ENCODE assay signal across 8 mouse cellular contexts in genomic region chr11:74831191-74831605, GRCm38 (mm10). TPM values are rescaled to one million over a fixed set of nuclear protein-coding genes. Genes with fewer than 3 reads are reported as not detected.
DNase-seq lines count a peak whose midpoint lies in the region; ATAC-seq and TF ChIP-seq lines count a peak whose summit lies in the region.

No protein-coding gene starts in this region.

- DNase-seq in ovary, postnatal 14 days (ENCODE audit: low spot score) = peak; percentile 37
- no peak for DNase-seq in ovary, postnatal 10 days (ENCODE audit: low spot score)
- DNase-seq in c-Kit-positive CD71-positive TER-119-positive erythroid progenitor cells, embryonic 14.5 days (ENCODE audit: low spot score) = peak; percentile 40
- peak; percentile 64 for DNase-seq in forebrain, postnatal 0 days
- DNase-seq in yolk sac, embryonic 10.5 days (ENCODE audit: low spot score) = peak; percentile 67

- H3K27ac ChIP-seq in forebrain, postnatal 0 days (ENCODE audit: low read depth, low read length) = peak overlapping the region; percentile 96
- H3K27ac ChIP-seq in intestine, embryonic 15.5 days = peak overlapping the region; percentile 96
- H3K27ac ChIP-seq in liver, embryonic 16.5 days (ENCODE audit: low read length) = peak overlapping the region; percentile 95
- peak overlapping the region; percentile 95 for H3K27ac ChIP-seq in neural tube, embryonic 14.5 days (ENCODE audit: low read depth, low read length)

- no peak for TF ChIP-seq CTCF in forebrain, postnatal 0 days (IDR thresholded peaks at IDR 0.05; ENCODE audit: low read depth)

- H3K9ac ChIP-seq in forebrain, postnatal 0 days = peak overlapping the region; percentile 97
- H3K9ac ChIP-seq in intestine, embryonic 15.5 days = peak overlapping the region; percentile 73
- H3K9ac ChIP-seq in liver, embryonic 16.5 days (ENCODE audit: low read depth, low read length) = peak overlapping the region; percentile 86
- peak overlapping the region; percentile 95 for H3K9ac ChIP-seq in neural tube, embryonic 14.5 days (replicated peaks; ENCODE audit: low read depth, low read length)

- no peaks in the 10 kb centered on the region for H3K27me3 ChIP-seq in forebrain, postnatal 0 days (ENCODE audit: insufficient read depth, low read length)
- H3K27me3 ChIP-seq in intestine, embryonic 15.5 days (replicated peaks) = no peaks in the 10 kb centered on the region
- H3K27me3 ChIP-seq in liver, embryonic 16.5 days (ENCODE audit: control insufficient read depth, insufficient read depth, low read depth, low read length) = no peaks in the 10 kb centered on the region
- no peaks in the 10 kb centered on the region for H3K27me3 ChIP-seq in neural tube, embryonic 14.5 days (ENCODE audit: control insufficient read depth, insufficient read depth, low read length)

- 2% methylated on average over 34 of the region's 35 CpGs for WGBS in forebrain, postnatal 0 days
- under 1% methylated on average over 35 of the region's 35 CpGs for whole genome bisulfite sequencing in intestine, embryonic 15.5 days
- under 1% methylated on average over 35 of the region's 35 CpGs for WGBS in liver, embryonic 16.5 days (ENCODE audit: insufficient replicate concordance)
- WGBS in neural tube, embryonic 14.5 days = 0% methylated on average over 35 of the region's 35 CpGs

- H3K4me3 ChIP-seq in forebrain, postnatal 0 days (ENCODE audit: low read depth, low read length) = peak overlapping the region; percentile 99
- H3K4me3 ChIP-seq in intestine, embryonic 15.5 days (replicated peaks) = peak overlapping the region; percentile 73
- H3K4me3 ChIP-seq in liver, embryonic 16.5 days (ENCODE audit: low read depth, low read length) = peak overlapping the region; percentile 85
- peak overlapping the region; percentile 96 for H3K4me3 ChIP-seq in neural tube, embryonic 14.5 days (ENCODE audit: low read depth, low read length)

- no peaks in the 10 kb centered on the region for H3K36me3 ChIP-seq in forebrain, postnatal 0 days (ENCODE audit: insufficient read depth)
- H3K36me3 ChIP-seq in intestine, embryonic 15.5 days = no peaks in the 10 kb centered on the region
- H3K36me3 ChIP-seq in liver, embryonic 16.5 days (ENCODE audit: control insufficient read depth, insufficient read depth) = no peaks in the 10 kb centered on the region
- H3K36me3 ChIP-seq in neural tube, embryonic 14.5 days (ENCODE audit: control insufficient read depth, insufficient read depth, low read length) = no peaks in the 10 kb centered on the region

- H3K4me1 ChIP-seq in forebrain, postnatal 0 days (ENCODE audit: insufficient read depth) = peaks cover 11% of the 10 kb centered on the region; the same call in 1 of the 2 replicates
- H3K4me1 ChIP-seq in intestine, embryonic 15.5 days (replicated peaks) = peaks cover 43% of the 10 kb centered on the region
- H3K4me1 ChIP-seq in liver, embryonic 16.5 days (ENCODE audit: control insufficient read depth, low read depth, low read length) = peaks cover 78% of the 10 kb centered on the region
- H3K4me1 ChIP-seq in neural tube, embryonic 14.5 days (ENCODE audit: control insufficient read depth, insufficient read depth, low read length) = peaks cover 21% of the 10 kb centered on the region

- H3K4me2 ChIP-seq in forebrain, postnatal 0 days (ENCODE audit: low read depth) = peak overlapping the region; percentile 78
- H3K4me2 ChIP-seq in intestine, embryonic 15.5 days (replicated peaks) = peak overlapping the region; percentile 87
- H3K4me2 ChIP-seq in liver, embryonic 16.5 days (ENCODE audit: low read depth, low read length) = peak overlapping the region; percentile 100
- H3K4me2 ChIP-seq in neural tube, embryonic 14.5 days (ENCODE audit: low read depth, low read length) = peak overlapping the region; percentile 76

- no peak for ATAC-seq in forebrain, postnatal 0 days
- ATAC-seq in intestine, embryonic 15.5 days = no peak
- no peak for ATAC-seq in liver, embryonic 16.5 days (ENCODE audit: low read depth)
- ATAC-seq in neural tube, embryonic 14.5 days (ENCODE audit: low read depth) = peak; percentile 0; the same call in 1 of the 2 replicates

- H3K9me3 ChIP-seq in forebrain, postnatal 0 days (ENCODE audit: low read length) = no peaks in the 10 kb centered on the region
- H3K9me3 ChIP-seq in intestine, embryonic 15.5 days = no peaks in the 10 kb centered on the region
- no peaks in the 10 kb centered on the region for H3K9me3 ChIP-seq in liver, embryonic 16.5 days (replicated peaks; ENCODE audit: control insufficient read depth, low read length)
- no peaks in the 10 kb centered on the region for H3K9me3 ChIP-seq in neural tube, embryonic 14.5 days (ENCODE audit: control insufficient read depth, low read length)

RNA-seq across cellular contexts. Expression of gene Mnt, which starts 0.5 kb away (rescaled TPM):
- total RNA-seq in forebrain, postnatal 0 days (2014; rRNA removed) = 14.2 and 15.9 TPM in 2 replicates
- 6.8 and 8.1 TPM in 2 replicates for polyA plus RNA-seq in forebrain, postnatal 0 days (2015; fragmentation: Nextera tagmentation; extraction: Ambion mirVana)
- 4.8 and 5.0 TPM in 2 replicates for polyA plus RNA-seq in intestine, embryonic 15.5 days (2015; fragmentation: Nextera tagmentation; extraction: Ambion mirVana)
- 0.90 and 1.2 TPM in 2 replicates for polyA plus RNA-seq in liver, embryonic 16.5 days (2015; fragmentation: Nextera tagmentation; extraction: Ambion mirVana)
- polyA plus RNA-seq in neural tube, embryonic 14.5 days (2014; fragmentation: Nextera tagmentation; extraction: Ambion mirVana) = 7.6 and 9.4 TPM in 2 replicates
